Mouse (Mus musculus) urinary bladder, adult 2 months (tissue): ENCODE results near the gene Arl6ip5. TPM values are rescaled to one million over a fixed set of nuclear protein-coding genes. Genes with fewer than 3 reads are reported as not detected.
"Not testable (repeated sequence)": the region's sequence is repeated elsewhere in the genome, so short reads cannot be mapped to it uniquely, and the experiment has no call there.

Source experiments
- DNase-seq: peaks from one replicate; pipeline ENCODE4 v3.0.0; 2022; ENCODE audit warnings: low spot score
- polyA plus RNA-seq: library from polyadenylated mRNA; depleted of rRNA; stranded (reverse); fragments of >200 nt; gene quantifications from 2 replicates; pipeline ENCODE4 v1.2.3, GENCODE M21; 2012

Arl6ip5 gene
- polyA plus RNA-seq, 1 experiment: 159 TPM

DNA sequence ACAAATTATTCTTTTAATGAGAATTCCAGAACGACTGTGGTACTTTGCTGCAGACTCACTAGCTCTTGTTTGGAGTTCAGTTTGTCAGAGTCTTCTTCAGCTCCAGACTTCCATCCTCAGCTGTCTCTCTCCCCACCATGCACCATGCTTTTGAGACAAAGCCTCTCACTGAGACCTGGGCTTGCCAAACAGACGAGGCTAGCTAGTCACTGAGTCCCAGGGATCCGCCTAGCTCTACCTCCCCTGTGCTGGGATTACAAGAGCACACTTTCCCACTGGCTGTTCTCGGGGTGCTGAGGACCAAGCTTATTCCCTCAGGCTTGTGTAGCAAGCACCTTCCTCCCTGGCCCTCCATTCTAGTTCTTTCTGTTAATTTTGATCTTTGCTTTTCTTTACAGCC lies 13.1 kb downstream of the Arl6ip5 start:
- DNase-seq: no peak

DNA sequence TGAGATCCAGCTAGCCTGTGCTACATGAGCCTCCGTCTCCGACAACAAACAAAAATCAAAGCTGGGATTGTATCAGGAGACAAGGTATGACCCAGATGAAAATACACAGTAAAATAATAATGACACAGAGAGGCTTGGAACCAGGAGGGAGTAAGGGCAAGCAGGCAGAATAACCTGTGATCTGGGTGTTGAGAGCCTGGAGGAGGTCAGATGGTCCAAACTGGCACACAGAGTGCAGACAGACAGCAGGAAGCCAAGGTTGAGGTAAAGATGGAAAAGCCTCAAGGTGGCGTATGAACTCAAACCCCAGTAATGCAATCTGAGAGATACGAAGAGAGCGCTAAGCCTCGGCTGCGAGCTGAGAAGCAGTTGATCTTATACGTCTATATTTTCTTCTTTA lies 14.0 kb downstream of the Arl6ip5 start:
- no peak for DNase-seq

DNA sequence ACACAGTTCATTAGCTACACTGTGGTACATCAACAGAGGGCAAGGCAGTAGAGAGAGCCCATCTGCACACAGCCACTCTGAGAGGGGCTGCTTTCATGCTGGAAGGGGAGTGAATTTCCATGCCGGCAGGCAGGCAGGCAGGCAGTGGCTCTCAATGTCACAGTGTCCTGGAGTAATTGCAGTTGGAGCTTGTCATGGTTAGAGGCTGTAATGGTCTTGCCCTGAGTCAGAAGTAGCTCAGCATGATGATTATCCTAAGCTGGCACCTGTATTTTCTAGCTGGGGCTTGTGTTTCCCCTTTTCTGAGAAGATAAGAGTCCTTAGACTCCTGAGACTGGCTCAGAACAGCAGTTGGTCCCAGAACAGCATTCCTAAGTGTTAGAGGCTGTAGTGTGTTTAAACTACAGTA lies 15.6 kb downstream of the Arl6ip5 start:
- DNase-seq: no peak

DNA sequence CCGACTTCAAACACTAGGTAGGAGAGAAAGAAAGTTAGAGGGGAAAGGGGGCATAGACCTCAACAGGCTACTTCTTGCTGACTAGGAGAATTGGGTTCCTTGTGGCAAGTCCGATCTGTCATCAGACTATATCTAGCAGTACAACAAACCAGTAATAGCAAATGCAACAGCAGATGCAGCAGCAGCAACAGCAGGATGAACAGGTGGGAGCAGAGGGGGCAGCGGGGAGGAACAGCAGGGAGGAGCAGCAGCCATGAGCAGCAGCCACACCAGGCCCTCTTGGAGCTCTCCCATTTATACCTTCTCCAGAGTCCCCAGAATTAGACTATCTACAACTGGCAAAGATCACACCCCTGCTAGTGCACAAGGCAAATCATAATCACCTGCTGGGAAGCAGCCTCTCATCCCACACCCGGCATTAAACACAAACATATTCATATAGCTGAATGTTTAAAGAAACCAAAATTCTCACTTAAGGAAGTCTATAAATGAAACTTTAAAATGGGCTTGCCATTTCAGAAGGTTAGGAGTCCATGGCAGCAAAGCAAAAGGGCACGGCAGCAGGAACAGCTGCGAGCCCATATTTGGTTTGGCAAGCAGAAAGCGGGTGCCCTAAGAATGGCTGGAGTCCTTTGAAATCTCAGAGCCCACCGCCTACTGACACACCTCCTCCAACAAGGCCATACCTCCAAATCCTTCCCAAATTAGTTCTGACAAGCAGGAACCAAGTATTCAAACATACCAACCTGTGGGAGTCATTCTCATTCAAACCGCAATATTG lies 16.8 kb downstream of the Arl6ip5 start:
- no peak for DNase-seq

DNA sequence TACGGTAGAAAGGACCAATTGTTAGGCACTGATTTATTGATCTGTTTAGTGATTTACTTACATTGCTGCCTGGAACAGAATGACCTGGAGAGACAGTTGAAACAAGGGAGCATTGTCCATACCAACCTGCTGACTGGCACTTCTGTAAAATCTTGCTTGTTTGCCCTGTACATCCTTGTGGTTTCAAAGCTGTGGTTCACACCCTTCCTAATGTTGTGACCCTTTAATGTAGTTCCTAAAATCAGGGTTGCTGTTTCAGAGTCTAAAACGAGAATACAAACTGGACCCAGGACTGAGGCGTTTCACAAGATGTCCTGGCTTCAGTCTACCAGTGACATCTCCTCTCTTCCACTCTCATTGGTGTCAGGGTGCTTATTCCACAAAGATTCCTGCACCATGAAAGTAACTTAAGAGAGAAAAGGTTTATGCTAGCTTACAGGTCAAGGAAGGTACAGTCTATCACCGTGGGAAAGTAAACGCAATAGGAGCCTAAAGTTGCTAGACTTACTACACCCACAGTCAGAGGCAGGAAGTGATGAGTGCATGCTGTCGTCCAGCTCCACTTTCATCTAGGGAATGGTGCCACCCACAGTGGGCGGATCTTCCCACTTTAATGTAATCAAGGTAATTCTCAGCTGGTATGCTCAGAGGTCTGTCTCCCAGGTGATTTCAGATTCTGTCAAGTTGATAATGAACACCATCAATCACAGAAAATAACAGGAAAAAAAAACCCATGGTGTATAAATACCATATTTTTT lies 24.6 kb downstream of the Arl6ip5 start:
- DNase-seq: no peak

DNA sequence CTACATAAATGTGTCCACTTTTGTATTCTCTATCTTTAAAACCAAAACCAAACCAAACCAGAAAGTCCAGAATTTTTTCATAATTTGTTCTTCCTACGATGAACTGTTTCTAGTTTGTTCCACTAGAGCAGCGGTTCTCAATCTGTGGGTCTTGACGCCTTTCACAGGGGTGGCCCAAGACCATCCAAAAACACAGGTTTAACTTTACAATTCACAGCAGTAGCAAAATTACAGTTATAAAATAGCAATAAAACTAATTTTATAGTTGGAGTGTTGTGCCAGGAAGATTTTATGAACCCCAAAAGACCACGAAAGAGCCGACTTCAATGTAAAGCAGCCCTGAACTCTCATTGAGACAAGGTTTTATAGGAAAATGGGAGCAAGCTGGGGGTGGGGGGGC lies 25.6 kb downstream of the Arl6ip5 start:
- DNase-seq: no peak

DNA sequence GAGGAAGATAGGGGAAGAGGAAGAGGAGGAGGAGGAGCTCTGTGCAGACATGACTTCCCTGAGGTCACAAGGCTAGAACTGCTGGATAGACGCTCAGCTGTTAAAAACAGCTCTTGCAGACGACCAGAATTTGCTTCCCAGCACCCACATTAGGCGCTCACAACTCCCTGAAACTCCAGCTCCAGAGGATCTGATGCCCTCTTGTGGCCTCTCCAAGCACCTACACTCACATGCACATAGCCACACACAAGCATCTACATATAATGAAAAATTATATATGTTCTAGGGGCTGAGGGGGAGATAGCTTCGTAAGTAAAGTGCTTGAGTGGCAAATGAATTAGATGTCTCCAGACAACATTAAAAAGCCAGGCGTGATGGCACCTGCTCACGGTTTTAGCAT lies 28.9 kb downstream of the Arl6ip5 start:
- DNase-seq: no peak

DNA sequence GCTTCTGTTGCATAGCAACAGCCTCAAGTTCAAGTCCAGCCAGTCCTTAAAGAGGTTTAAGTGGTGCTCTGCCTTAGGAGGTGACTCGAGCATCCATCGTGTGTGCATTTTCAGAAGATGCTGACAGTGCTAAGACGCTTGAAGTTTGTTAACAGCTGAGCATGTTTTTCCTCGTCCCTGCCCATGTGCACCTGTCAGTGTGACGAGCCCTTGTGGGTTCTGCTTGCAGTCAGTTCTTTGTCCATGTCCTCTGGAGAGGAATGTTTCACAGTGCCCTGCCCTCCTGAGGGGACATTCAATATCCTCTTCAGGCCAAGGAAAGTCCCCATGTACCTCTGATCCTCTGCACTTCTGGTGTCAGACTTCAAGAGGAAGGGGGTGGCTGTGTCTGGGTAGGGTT lies 29.6 kb downstream of the Arl6ip5 start:
- no peak for DNase-seq

DNA sequence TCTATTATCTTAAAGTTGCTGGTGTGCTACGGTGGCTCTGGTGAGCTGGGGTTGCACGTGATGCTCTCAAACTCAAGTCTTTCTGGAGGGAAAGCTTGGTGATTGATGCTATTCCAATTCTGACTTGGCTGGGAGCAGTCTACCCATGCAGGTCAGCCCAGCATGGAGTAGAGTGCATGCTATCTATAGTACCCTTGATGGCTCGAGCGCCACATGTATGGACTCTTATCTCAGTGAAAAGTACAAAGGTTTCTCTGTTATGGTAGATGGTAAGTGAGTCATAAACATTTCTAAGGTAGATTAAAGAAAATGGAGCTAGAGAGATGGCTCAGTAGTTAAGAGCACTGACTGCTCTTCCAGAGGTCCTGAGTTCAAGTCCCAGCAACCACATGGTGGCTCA lies 32.0 kb downstream of the Arl6ip5 start:
- DNase-seq: no peak

DNA sequence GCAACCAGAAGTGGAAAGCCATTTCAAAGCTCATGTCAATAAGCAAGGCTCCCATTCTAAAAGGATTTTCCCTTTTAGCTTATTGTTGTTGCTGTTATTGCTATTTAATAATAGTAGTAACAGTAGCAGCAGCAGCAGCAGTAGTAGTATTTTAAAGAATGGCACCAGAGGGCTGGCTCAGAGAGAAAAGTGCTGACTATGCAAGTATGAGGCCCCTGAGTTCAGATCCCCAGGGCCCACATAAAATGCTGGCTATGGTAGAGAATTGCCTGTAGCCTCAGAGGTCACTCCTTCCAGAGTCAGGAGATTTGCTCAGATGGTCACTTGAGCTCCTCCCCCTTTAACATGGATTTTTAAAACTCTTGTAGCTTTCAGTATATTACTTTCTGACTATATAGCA lies 34.7 kb downstream of the Arl6ip5 start:
- no peak for DNase-seq

DNA sequence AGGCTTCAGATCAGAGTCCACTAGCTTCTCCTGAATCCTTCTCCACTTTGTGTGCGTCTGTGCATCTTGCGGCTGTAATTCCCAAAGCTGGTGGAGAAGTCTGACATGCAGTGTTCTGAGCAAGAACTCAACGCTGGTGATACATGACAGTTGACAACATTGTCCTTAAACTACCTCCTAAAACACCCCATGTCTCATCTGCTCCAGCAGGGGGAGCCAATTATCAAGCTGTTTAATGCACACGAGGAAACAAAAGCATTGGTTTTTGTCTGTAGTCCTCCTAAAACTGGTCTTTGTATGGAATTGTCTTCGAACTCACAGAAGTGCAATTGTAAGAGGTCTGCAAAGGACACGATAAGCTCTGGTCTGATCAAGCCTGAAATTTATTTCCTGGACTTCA lies 40.5 kb downstream of the Arl6ip5 start:
- DNase-seq: no peak

DNA sequence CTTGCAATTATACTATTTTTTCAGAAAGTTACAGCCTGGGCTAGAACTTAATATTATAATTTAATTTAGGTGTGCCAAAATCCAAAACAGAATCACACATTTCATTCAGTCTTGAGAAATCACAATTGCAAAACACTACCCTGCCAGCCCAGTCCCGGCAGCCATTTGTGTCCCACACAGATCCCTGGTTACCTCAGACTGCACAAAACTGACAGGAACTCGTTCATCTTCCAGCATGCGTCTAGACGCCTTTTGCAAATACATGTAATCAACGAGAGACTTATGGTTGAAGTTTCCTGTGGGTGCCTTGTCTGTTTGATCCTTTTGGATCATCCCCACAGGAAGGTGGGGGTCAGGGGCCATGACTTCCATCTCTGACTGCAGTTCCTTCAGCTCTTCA lies 41.6 kb downstream of the Arl6ip5 start:
- DNase-seq: no peak

DNA sequence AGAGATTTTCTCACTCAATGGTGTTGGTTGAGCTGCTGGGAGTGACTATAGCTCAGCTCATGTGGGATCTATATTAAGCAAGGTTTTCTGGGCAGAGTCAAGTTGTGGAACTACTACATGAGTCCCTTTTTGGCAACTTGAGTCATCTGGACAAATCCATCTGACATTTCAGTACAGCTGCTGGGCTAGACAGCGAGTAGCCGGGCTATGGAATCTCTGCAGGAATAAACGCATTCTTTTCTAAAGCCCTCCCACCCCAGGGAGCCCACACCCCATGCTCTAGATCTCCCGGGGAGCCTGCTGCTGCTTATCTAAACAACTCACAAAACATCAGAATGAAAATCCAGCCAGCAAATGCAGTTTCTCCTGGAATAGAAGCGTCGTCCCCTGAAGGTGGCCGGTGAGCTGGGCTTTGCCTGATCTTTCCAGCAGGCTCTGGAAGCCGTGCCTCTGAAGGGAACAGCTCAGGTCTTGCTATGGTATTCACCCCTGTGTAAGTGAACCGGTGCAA lies 42.3 kb downstream of the Arl6ip5 start, which contains the start of gene Lmod3:
Lmod3 (minus strand) TSS at position 49 of the 511 bp plus-strand sequence.
- no peak for DNase-seq

DNA sequence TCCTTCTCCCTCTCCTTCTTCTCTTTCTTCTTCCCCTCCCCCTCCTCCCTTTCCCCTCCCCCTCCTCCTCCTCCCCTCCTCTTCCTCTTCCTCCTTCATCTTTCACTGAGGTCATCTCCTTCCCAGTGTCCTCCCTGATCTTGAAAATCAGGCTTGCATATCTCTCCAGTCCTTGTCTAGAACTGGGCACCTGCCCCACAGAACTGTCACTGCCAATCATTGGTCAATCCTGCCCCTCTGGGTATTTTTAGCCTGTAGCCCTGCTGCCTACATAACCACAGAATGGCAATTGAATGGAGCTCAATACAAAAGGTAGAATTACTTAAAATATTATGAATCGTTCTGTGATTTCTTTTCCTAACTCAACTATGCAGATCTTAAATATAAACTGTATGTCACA lies 48.0 kb downstream of the Arl6ip5 start:
- no peak for DNase-seq

DNA sequence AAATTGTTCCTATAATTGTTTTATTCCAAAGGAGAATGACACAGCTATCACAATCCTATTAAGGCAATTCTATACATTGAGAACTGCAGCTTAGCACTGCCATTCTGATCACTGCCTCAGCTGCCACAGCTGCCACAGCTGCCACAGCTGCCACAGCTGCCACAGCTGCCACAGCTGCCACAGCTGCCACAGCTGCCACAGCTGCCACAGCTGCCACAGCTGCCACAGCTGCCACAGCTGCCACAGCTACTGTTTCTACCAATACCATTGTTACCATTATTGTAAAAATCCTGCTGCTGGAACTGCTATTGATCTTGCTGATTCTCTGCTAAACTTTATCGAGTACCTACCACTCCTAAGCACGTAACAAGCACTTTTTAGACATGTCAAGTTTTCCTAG lies 49.4 kb downstream of the Arl6ip5 start:
- not testable (repeated sequence) for DNase-seq

DNA sequence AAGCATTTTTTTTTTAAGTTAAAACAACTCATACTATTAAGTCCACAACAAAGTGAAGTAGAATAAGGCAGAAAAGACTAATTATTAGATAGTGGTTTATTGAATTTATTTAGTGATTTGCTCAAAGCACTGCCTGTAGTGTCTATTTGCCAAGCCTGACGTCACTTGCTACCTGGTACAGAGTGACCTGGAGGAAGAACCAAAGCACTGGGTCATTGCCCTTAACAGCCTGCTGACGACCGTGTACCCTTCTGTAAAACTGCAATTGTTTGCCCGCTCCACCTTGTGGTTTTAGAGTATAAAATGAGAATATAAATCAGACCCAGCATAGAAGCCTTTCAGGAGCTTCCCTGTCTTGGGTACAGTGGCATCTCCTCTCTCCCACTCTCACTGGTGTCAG lies 51.7 kb downstream of the Arl6ip5 start:
- DNase-seq: no peak

DNA sequence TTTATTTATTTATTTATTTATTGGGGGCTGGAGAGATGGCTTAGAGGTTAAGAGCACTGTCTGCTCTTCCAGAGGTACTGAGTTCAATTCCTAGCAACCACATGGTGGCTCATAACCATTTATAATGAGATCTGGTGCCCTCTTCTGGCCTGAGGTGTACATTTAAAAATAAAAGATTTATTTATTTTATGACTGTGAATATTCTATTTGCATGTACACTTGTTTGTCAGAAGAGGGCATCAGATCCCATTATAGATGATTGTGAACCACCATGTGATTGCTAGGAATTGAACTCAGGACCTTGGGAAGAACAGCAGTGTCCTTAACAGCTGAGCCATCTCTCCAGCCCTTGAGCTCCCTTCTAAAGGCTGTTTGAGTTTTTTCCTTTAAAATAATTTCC lies 53.3 kb downstream of the Arl6ip5 start:
- DNase-seq: not testable (repeated sequence)

DNA sequence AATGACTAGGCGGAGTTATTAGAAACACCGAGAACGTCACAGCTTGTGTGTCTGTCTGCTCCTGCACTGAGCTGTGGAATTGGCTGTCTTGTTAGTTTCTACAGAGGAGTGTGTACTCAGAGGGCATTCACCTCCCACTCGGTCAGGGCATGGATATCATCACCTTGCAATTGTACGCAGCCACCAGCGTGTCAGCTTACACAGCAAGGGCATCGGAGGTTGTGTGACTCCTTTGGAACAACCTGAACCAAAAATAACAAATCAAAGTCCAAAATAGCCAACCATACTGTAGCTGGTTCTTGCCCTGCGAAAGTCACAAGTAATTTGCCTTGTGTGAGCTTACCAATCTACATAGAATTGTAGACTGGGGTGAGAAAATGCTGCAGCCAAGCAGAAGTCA lies 54.8 kb downstream of the Arl6ip5 start:
- no peak for DNase-seq

DNA sequence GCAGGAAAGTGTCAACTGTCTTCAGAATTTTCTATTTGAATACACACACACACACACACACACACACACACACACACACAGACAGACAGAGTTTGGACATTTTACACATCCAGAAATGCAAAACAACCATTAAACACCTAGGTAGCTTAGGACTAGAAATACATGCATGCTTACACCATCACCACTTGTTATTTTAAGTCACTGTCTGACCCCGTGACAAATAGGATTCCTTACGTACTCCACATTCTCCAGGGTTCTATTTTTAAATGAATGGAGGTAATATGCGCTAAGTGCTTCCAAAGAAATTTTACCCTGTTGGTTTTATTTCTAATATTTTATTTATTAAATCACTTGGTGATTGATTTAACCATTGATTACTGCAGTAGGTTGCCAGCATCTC lies 55.2 kb downstream of the Arl6ip5 start:
- no peak for DNase-seq

DNA sequence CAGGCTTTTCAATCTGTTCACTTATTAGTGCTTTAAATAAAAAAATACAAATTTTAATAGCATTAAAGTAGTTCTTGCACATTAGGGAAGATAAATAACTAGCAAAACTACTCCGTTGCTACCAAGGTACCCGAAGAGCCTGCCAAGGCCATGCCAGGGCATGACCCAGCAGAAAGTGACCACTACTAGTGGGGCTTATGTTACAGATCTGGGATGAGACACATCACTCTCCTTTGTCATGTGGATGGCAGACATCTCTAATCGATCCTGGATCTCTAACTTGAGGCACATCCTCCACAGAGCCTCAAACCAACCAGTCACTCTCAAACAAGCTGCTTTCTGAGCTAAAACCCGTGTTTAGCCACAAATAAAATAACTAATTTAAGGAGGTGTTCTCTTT lies 56.2 kb downstream of the Arl6ip5 start:
- DNase-seq: no peak

DNA sequence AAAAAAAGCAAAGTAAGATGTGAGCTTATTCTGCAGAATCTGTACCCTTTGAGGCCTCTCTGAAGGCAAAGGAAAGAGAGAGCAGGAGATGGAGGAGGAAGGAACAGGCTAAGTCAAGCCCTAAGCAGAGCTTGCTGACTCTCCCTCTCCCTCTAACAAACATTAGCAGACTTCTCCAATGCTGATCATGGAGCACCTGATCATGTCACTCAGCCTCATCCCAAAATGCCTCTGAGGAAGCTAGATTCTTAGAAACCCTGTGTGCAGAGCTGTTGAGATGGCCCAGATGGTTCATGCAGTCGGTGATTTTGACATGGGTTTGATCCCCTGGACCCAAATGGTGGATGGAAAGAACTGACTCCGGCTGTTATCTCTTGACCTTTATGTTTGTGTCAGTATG lies 56.6 kb downstream of the Arl6ip5 start:
- no peak for DNase-seq

DNA sequence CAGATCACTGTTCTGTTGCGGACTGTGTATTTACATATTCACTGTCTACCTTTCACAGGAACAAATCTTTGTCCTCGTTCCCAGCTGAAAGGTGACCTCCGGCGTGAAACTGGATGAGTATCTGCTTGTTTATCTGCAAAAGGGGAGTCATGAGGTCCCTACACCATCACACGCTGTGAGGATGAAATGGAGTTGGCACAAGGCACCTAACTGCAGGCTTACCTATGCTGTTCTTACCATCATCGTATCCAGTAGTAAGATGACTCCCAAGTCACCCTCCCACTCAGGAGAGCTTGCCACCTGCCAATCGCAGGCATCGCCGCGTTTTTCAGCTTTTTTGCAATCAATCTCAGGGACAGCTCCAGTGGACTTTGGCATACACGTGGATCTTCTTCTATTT lies 59.1 kb downstream of the Arl6ip5 start:
- no peak for DNase-seq

DNA sequence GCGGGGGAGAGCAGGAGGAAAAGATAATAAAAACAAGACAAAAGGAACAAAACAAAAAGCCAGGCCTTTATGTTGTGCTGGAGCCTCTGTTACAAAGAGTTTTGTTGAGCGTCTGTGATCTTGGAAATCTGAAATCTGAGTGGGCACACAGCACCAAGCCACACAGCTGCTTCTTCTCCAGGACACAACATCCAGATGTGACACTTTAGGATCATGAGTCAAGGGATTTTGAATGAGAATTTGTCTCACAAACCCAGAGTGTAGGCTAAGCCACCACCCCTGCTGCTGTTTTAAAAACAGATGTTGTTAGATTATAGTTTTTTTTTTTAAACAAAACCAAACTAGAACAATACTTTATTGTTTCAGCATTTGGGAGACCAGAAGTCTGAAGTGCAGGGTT lies 61.9 kb downstream of the Arl6ip5 start:
- no peak for DNase-seq
